Mouse (Mus musculus): ENCODE measurements around the gene Zfp217.
A peak's percentile ranks its signal among the peaks of the same experiment; 100 is the strongest.

Gene Zfp217

DNA sequence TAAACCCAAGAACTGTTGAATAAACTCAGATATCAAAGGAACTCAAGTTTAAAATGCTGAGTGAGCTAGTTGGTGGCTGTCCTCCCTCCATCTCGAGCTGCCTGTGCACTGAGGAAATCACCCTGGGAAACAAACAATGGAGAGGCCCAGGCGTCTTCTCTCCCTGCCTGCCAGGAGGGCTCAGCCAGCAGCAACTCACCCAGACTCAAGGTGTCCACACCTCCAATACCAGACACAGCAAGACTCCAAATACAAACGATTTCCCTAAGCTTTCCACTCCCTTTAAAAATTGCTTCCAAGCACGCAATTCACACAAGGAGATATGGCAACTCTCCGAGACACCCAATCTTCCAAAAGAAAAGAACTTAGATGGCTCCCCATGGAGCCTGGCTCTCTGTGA is 38.4 kb downstream of the Zfp217 start:
- no peak for DNase-seq (ENCODE audit: low read depth, low spot score)
- H3K36me3 ChIP-seq (ENCODE audit: control insufficient read depth, insufficient read depth, low read length, poor library complexity, severe bottlenecking), result peaks cover 16% of the 10 kb centered on the region
- no peaks in the 10 kb centered on the region for H3K27me3 ChIP-seq (ENCODE audit: control insufficient read depth, insufficient read depth, low read length, poor library complexity, severe bottlenecking)

DNA sequence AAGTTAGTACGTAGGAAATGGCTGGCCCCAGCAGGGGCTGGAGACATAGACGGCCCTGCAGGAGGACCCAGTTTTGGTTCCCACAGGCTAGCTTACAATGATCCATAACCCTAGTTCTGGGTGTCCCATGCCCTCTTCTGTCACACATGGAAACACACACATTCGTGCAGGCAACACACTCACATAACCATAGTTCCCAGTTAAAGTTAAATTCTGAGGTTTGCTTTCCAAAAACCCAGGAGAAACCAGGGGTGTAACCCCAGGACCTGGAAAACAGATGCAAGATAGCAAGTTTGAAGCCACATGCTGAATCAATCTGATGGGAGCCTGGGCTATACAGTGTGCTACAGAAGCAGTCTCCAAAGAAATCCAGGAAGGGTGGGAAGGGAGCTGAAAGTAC is 40.1 kb downstream of the Zfp217 start:
- no peak for DNase-seq (ENCODE audit: low read depth, low spot score)
- Histone ChIP-seq H3K27me3 (ENCODE audit: control insufficient read depth, insufficient read depth, low read length, poor library complexity, severe bottlenecking) (no peaks in the 10 kb centered on the region), H3K36me3 (ENCODE audit: control insufficient read depth, insufficient read depth, low read length, poor library complexity, severe bottlenecking) (peaks cover 9% of the 10 kb centered on the region)

DNA sequence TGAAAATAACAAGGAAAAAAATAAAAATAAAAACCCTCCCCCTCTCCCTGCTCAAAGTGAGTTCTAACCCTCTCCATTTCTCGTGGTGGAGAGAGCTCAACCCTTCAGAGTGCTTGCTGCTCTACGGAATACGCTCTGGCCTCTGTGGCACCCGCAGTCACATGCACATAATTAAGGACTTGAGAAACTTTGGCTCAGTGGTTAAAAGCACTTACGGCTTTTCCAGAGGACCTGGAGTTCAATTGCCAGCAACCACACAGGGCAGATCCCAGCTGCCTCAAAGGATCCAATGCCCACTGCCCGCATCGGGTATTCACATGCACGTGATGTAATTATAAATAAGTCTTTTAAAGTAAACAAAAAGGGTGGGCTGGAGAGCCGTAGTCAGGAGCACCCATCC is 41.9 kb downstream of the Zfp217 start:
- H3K36me3 ChIP-seq (ENCODE audit: control insufficient read depth, insufficient read depth, low read length, poor library complexity, severe bottlenecking), result peaks cover 6% of the 10 kb centered on the region
- DNase-seq (ENCODE audit: low read depth, low spot score), result no peak
- H3K27me3 ChIP-seq (ENCODE audit: control insufficient read depth, insufficient read depth, low read length, poor library complexity, severe bottlenecking), result no peaks in the 10 kb centered on the region

DNA sequence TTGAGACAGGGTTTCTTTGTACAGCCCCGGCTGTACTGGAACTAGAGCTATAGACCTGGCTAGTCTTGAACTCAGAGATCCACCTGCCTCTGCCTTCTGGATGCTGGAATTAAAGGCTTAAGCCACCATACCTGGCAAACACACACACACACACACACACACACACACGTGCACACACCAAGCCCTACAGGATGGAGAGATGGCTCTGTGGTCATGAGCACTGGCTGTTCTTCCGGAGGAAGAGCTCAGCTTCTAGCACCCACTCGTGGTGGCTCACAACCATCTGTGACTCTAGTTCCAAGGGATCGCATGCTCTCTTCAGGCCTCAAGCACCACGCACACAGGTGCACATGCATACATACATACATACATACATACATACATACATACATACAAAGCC is 43.5 kb downstream of the Zfp217 start:
- Histone ChIP-seq H3K27me3 (ENCODE audit: control insufficient read depth, insufficient read depth, low read length, poor library complexity, severe bottlenecking) (no peaks in the 10 kb centered on the region), H3K36me3 (ENCODE audit: control insufficient read depth, insufficient read depth, low read length, poor library complexity, severe bottlenecking) (peaks cover 2% of the 10 kb centered on the region; the same call in 1 of the 2 replicates)
- DNase-seq (ENCODE audit: low read depth, low spot score), result no peak

DNA sequence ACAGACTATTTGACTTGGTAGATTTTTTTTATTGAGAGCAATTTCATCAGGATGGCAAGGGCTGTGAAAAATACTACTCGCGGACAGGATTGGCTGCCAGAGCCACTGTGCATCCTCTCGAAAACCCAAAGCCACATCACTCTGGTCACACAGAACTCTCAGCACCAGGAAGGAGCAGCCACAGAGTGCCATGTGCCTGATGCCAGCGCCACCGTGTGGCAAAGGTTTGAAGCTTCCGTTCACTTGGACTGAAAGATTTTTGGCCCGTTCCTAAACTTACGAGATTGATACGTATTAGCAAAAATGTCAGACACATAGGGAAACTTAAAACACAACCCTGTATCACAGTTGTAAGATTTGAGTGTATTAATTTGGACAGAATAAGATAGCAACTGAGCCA is 44.1 kb downstream of the Zfp217 start:
- peak; percentile 72 for DNase-seq (ENCODE audit: low read depth, low spot score)
- H3K27me3 ChIP-seq (ENCODE audit: control insufficient read depth, insufficient read depth, low read length, poor library complexity, severe bottlenecking), result no peaks in the 10 kb centered on the region

DNA sequence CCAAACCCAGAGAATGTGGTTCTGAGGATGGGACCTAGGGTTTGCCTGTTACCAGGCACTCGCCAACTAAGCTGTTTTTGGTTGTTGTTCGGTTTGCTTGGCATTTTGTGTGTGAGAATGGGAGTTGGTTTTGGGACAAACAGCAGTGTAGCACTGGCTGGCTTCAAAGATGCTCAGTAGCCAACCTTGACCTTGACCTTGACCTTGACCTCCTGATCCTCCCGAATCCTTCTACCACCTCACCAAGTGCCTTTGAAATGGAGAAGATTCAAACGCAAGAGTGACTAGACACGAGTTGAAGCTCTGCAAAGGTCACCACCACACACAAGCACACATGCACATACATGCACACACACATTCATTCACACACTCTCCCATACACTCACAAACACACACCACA is 44.6 kb downstream of the Zfp217 start:
- no peak for DNase-seq (ENCODE audit: low read depth, low spot score)
- H3K27me3 ChIP-seq (ENCODE audit: control insufficient read depth, insufficient read depth, low read length, poor library complexity, severe bottlenecking), result no peaks in the 10 kb centered on the region
- H3K36me3 ChIP-seq (ENCODE audit: control insufficient read depth, insufficient read depth, low read length, poor library complexity, severe bottlenecking), result no peaks in the 10 kb centered on the region

More for the DNA sequence above, 44.1 kb downstream of the Zfp217 start:
- H3K36me3 ChIP-seq (ENCODE audit: control insufficient read depth, insufficient read depth, low read length, poor library complexity, severe bottlenecking), result 0 out of 2 replicates have a peak, but pooled peaks cover under 1% of the 10 kb centered on the region

DNA sequence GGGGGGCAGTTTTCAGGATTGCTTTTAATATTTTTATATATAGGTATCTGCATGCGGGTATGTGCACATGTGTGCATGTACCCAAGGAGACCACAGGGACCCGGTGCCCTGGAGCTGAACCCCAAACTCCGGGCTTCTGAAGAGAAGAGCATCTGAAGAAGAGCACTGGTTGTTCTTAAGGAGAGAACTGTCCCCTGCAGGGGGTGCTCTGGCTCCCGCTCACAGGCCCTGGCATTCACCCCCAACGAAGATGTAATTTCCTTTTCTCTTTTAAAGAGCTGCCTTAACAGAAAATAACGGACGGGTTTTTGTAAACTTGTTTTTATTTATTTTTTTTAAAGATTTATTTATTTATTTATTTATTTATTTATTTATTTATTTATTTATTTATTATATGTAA is 46.0 kb downstream of the Zfp217 start:
- peak; percentile 26 for DNase-seq (ENCODE audit: low read depth, low spot score)

DNA sequence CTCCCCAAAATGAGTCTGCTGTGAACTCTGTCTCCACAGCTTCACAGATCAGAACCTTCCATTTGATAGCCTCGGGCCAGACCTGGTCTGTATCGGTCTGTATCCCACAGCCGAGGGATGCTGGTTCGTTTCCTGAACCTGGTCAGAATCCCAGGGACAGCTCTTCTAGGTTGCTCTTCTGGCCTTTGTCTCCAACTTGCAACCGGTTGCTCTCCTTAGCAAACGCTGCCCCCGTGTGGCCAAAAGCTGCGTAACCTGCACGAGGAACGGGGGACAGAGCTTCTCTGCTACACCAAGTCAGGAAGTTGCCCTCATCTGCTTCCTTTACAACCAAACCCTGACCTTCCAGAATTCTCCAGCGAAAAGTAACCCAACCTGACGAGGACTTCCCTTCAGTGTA is 46.8 kb downstream of the Zfp217 start:
- peak; percentile 88 for DNase-seq (ENCODE audit: low read depth, low spot score)
- Histone ChIP-seq H3K27me3 (ENCODE audit: control insufficient read depth, insufficient read depth, low read length, poor library complexity, severe bottlenecking) (no peaks in the 10 kb centered on the region), H3K36me3 (ENCODE audit: control insufficient read depth, insufficient read depth, low read length, poor library complexity, severe bottlenecking) (no peaks in the 10 kb centered on the region)

More for the DNA sequence above, 46.0 kb downstream of the Zfp217 start:
- H3K27me3 ChIP-seq (ENCODE audit: control insufficient read depth, insufficient read depth, low read length, poor library complexity, severe bottlenecking), result no peaks in the 10 kb centered on the region
- no peaks in the 10 kb centered on the region for H3K36me3 ChIP-seq (ENCODE audit: control insufficient read depth, insufficient read depth, low read length, poor library complexity, severe bottlenecking)

DNA sequence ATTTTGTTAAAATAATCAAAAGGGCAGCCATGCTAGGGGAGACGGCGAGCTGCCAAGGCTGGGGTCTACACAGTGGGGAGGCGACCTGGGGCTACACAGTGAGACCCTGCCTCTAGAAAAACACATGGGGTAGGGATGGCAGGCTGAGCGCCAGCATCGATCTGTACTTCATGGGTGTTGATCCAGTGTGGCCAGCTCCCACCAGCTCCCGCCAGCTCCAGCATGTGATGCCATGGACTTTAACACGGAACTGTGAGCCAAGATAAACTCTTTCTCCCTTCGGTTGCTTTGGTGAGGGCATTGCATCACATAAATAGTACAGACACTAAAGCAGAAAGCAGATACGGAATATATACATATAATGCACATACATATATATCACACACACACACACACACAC is 53.0 kb downstream of the Zfp217 start:
- Histone ChIP-seq H3K27me3 (ENCODE audit: control insufficient read depth, insufficient read depth, low read length, poor library complexity, severe bottlenecking) (no peaks in the 10 kb centered on the region), H3K36me3 (ENCODE audit: control insufficient read depth, insufficient read depth, low read length, poor library complexity, severe bottlenecking) (no peaks in the 10 kb centered on the region)
- no peak for DNase-seq (ENCODE audit: low read depth, low spot score)

DNA sequence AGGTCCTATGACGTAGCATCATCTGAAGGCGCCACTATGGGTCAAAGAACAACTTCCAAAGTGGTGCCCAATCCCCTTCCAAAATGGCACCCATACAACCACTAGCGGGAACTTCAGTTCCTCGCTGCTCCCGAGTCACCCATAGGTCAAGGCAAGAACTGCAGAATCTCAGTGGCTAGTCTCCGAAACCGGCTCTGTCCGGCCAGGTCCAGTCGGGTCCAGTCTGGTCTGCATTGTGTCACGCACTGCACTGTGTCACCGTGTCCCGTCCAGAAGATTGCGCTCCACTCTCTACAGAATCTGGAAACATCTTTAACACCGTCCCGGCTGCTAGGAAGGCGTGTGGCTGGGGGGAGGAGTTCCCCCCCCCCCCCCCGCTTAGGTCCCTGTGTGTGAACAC is 53.7 kb downstream of the Zfp217 start:
- DNase-seq (ENCODE audit: low read depth, low spot score), result no peak
- Histone ChIP-seq H3K27me3 (ENCODE audit: control insufficient read depth, insufficient read depth, low read length, poor library complexity, severe bottlenecking) (no peaks in the 10 kb centered on the region), H3K36me3 (ENCODE audit: control insufficient read depth, insufficient read depth, low read length, poor library complexity, severe bottlenecking) (no peaks in the 10 kb centered on the region)

DNA sequence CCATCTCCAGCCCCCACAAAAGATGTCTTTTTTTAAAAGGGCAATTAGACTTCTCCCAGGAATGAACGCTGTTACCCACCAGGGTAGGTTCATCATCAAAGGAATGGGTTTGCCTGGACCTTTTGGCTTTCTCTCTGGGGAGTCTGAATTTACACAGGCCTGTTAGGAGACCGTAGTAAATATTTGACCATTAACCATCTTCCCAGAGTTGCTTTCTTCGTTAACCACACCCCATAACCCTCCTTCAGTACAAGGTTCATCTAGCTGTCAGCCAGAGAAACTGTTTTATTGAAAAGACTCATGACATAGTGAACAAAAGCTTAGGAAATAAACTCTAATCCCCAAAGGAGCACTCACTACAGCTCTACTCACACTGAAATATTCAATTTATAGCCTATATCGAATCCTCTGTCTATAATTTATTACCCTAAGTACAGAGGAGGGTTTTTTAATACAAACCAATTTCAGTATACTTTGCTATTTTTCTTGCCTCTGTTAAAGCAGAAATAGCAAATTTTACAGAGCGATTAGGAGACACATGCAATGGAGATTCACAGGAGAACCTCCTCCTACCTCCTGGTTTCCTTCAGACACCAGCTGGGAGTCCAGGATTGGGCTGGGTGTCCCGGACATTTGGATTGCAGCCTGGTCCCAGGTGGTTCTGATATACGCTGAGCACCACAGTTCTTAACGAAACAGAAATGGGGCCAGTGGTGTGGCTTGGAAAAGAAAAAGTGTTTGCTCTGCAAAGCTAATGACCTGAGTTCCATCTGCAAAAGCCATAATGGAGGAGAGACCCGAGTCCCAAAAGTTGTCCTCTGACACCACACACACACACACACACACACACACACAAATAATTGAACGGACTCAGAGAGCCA is 56.1 kb downstream of the Zfp217 start:
- no peaks in the 10 kb centered on the region for H3K27me3 ChIP-seq (ENCODE audit: control insufficient read depth, insufficient read depth, low read length, poor library complexity, severe bottlenecking)
- H3K36me3 ChIP-seq (ENCODE audit: control insufficient read depth, insufficient read depth, low read length, poor library complexity, severe bottlenecking), result no peaks in the 10 kb centered on the region
- no peak for DNase-seq (ENCODE audit: low read depth, low spot score)

DNA sequence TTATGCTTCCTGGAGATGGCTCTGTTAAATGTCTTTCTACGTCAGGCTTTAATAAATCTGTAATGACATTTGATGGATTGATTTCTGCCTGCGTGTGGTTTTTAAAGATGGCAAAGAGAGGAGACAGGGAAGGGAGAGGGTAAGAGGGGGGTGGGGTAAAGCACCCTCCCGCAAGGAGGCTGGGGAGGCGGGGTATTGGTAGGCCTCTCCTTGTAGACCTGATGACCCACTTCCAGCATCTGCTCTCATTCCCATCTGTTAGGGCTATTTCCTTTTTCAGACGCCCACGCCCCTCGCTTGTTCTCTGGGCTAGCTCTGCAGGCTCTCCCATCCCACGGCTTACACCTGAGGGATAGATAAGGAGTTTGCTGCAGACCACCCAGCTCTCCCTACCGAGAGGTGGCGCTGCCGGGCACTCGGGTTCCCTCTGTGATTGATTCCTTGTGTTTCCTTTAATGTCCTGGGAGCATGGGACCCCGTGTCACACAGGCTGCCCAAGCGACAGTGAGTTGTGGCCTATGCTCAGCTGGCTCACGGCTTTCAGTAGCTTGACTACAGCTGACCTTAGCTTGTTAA is 69.4 kb downstream of the Zfp217 start:
- Histone ChIP-seq H3K36me3 (ENCODE audit: control insufficient read depth, insufficient read depth, low read length, poor library complexity, severe bottlenecking) (no peaks in the 10 kb centered on the region), H3K27me3 (ENCODE audit: control insufficient read depth, insufficient read depth, low read length, poor library complexity, severe bottlenecking) (no peaks in the 10 kb centered on the region)
- DNase-seq (ENCODE audit: low read depth, low spot score), result no peak

DNA sequence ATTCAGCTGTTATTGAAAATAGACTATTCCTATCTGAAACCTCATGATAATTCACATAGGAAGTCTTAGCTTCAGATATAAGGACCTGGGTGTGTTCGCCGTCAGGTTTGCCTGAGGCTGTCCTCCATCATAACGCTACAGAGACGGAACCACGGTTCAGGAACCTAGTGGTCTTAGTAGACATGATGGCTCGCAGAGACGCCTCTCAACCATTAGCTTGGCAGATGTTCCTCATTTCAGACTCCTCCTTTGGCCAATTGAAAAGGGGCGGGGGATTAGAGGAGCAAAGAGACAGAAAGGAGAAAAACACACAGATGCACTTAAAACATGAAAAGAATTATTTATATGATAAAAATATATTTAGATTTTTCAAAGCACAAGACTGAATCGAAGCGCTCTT is 69.9 kb downstream of the Zfp217 start:
- no peaks in the 10 kb centered on the region for H3K27me3 ChIP-seq (ENCODE audit: control insufficient read depth, insufficient read depth, low read length, poor library complexity, severe bottlenecking)
- H3K36me3 ChIP-seq (ENCODE audit: control insufficient read depth, insufficient read depth, low read length, poor library complexity, severe bottlenecking), result no peaks in the 10 kb centered on the region
- DNase-seq (ENCODE audit: low read depth, low spot score), result no peak

DNA sequence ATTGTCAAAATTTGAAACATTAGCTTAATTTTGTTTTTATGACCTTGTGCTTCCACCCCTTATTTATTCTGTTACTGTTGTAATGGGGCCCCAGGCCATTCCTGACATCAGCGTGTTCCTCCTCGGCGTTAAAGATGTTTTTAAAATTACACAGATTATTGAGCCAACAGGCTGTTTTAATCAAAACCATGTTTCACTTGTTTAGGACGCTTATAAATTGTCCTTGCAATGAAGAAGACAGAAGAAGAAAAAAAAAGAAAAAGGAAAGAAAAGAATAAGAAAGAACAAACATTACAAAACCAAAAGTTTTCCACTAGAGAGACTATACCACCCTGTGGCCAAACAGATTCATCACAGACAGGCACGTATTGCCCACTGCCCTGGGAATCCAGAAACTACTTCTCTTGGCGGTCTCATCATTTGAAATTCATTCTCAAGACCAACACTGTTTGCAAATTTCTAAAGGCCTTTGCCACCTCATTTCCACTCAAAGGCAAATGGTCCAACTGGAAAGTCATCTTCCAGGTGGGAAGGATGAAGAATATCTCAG is 70.9 kb downstream of the Zfp217 start:
- no peak for DNase-seq (ENCODE audit: low read depth, low spot score)
- Histone ChIP-seq H3K36me3 (ENCODE audit: control insufficient read depth, insufficient read depth, low read length, poor library complexity, severe bottlenecking) (no peaks in the 10 kb centered on the region), H3K27me3 (ENCODE audit: control insufficient read depth, insufficient read depth, low read length, poor library complexity, severe bottlenecking) (no peaks in the 10 kb centered on the region)

DNA sequence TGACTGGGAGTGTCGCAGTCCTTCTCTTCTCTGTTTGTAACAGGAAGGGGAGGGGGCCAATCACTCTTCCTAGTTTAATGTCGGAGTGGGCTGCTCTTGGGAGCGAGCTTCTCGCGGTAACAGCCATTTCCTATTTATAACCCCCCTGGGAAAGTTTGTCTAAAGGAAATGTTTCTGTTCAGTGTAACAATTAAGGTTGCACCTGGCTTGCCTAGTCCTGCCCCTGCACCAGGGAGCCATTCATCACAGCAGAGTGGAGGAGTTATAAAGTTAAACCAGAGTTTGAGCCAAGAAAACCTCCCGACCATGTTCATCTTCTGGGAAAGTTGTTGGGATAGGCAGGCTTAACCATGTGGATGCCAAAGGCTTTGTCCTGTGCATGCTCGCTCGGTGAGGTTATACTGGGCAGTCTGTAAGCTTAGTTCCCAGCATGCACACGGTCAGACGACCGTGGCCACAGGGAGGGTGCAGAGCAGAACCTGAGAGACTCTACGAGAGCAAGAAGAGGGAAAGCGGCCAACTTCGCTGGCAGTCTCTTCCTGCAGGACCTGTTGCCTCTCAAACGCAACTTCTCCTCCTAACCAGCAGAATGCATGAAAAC is 77.2 kb downstream of the Zfp217 start:
- DNase-seq (ENCODE audit: low read depth, low spot score), result no peak
- no peaks in the 10 kb centered on the region for H3K36me3 ChIP-seq (ENCODE audit: control insufficient read depth, insufficient read depth, low read length, poor library complexity, severe bottlenecking)
- H3K27me3 ChIP-seq (ENCODE audit: control insufficient read depth, insufficient read depth, low read length, poor library complexity, severe bottlenecking), result no peaks in the 10 kb centered on the region
